Mouse (Mus musculus) Muller cell, postnatal 12 days (primary cell): Measurements from ENCODE around the gene Prkd2.

ENCODE experiments used
- DNase-seq: peaks from one replicate; pipeline ENCODE4 v3.0.0-alpha.2; 2015; ENCODE audit errors: inconsistent ontology term

Prkd2 gene

DNA sequence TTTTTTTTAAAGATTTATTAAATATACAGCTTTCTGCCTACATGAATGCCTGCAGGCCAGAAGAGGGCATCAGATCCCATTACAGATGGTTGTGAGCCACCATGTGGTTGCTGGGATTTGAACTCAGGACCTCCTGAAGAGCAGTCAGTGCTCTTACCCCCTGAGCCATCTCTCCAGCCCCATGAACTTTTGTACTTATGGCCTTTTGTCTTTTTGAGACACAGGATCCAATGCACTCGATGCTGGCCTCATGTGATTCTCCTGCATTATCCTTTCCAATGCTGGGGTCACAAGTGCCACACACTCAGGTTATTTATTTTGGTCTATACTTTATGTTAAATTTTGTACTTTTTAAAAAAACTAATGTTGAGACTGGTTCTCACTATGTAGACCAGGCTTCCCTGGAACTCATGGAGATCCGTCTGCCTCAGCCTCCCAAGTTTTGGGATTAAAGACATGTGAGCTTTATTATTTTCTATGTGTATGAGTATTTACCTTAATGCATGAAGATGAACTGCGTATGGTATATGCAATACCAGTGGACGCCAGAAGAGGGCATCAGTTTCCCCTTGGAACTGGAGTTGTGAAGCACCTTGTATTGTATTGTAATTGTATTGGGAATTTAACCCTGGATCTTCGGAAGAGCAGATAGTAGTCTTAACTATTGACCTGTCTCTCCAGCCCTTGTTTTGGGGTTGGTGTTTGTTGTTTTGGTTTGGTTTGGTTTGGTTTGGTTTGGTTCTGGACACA is 17.4 kb downstream of the Prkd2 start:
- DNase-seq, result no peak

DNA sequence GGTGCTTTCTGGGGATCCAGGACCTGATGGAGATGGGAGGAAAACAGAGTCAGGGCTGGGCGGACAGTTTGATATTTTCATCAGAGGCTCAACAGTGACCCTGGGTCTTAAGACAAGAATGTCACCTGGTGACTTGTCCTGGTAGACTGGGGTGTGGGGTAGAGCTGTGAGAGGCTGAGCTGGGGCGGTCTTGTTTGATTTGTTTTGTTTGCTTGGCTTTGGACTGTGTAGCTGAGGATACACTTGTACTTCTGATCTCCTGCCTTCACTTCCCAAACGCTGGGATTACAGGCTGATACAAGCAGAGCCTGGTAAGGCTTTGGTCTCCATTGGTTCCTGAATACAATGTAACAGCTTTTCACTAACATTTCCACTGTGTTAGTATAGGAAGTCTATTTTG is 24.8 kb downstream of the Prkd2 start:
- no peak for DNase-seq

DNA sequence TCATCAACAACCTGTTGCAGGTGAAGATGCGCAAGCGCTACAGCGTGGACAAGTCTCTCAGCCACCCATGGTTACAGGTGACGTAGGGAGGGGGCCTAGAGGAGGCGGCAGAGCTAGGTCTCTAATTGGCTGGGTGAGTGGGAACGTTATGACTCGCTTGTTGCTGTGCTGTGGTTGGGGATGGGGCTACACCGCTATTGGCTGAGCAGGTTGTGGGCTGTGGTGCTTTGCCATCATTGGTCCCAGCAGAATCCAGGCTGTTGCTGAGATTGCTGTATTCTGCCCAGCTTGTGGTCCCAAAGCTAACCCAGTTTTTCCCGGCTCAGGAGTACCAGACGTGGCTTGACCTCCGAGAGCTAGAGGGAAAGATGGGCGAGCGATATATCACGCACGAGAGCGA is 26.8 kb downstream of the Prkd2 start:
- peak; percentile 72 for DNase-seq

DNA sequence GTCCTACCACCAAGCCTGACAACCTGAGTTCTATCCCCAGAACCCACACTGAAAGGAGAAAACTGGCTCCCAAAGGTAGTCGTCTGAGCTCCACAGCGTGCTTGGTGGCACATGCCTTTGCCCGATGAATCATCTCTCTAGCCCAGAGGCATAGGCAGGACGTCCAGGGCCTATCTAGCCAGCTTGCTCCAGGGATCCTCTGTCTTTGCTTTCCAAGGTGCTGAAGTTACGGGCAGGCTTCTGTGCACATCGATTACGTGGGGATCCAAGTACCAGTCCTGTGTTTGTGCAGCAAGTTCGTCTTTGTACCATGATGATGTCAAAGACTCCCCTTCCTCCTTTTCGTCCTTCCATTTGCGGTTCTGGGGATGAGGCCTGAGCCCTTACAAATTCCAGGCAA is 28.9 kb downstream of the Prkd2 start:
- no peak for DNase-seq

DNA sequence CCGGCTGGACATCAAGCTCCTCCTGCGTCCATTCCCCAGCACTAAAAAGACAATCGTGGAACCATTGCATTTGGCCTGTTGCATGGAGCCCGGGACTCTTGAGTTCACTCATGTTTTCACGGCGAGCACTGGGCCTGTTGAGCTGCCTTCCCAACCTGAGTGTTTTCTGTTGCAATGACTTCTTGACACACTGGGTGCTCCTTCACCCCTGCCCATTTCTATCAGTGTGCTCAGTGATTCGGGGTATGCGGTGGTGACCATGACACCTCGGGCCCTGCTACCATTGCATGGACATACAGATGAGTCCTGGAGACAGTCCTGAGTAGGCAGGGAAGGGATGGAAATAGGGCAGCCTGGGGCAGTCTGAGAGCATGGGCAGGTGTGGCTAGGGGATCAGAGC is 29.8 kb downstream of the Prkd2 start:
- DNase-seq, result no peak

DNA sequence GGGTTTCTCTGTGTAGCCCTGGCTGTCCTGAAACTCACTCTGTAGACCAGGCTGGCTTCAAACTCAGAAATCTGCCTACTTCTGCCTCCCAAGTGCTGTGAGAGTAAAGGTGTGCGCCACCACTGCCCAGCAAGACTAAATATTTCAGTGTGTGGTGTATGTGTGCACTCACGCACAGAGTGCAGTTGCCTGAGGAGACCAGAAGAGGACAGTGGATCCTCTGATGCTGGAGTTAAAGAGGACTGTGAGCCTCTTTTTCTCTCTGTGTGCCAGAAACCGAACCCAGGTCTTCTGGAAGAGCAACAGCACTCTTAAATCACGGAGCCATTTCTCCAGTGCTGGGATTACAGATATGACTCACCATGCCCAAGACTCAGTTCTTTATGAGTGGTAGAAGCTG is 30.7 kb downstream of the Prkd2 start:
- DNase-seq, result no peak

DNA sequence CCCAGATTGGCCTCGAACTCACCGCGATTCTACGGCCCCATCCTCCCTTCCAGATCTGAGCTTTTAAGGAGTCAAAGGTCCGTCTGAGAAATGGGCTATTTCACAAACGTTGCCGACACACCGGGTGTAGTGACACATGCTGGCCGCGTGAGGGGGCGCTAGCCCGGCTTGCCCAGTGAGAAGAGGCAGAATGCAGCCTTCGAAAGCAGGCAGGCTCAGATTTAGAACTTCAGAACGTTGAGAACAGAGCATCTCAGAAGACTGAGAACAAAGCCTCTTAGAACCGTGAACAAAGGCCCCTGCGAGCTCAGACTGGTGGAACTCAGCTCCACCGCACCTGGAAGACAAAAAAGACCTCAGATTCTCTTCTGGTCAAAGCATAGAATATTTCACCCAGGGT is 31.5 kb downstream of the Prkd2 start:
- DNase-seq, result peak; percentile 84

DNA sequence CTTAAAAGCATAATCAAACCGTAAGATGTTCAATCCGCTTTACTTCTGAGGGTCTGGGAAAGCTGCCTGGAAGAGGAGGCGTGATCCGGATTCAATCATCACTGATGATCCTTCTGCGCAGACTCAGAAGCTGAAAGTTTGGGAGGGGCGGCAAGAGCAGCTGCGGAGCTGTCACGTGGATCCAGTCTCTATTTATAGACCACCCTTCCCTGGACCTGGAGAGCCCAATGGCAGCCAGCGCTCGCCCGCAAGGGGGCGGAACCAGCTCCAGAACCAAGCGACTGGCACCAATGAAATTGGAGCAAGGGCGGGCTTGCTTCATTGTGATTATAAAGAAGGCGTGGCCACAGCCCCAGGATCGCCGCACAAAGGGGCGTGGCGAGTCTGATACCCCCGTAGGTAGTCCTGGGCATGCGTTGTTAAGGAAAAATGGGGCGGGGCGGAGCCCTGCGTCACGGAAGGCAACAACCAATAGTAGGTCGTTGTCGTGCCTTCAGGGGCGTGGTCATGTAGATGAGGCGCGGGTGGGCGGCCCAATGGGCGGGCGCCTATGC is 32.1 kb downstream of the Prkd2 start:
- peak; percentile 100 for DNase-seq

DNA sequence AGATGAGACGGTGACA is 32.4 kb downstream of the Prkd2 start, which contains the start of gene Dact3:
TSS of gene Dact3 (plus strand) at position 8 of the 16 bp plus-strand sequence.
- no peak for DNase-seq

DNA sequence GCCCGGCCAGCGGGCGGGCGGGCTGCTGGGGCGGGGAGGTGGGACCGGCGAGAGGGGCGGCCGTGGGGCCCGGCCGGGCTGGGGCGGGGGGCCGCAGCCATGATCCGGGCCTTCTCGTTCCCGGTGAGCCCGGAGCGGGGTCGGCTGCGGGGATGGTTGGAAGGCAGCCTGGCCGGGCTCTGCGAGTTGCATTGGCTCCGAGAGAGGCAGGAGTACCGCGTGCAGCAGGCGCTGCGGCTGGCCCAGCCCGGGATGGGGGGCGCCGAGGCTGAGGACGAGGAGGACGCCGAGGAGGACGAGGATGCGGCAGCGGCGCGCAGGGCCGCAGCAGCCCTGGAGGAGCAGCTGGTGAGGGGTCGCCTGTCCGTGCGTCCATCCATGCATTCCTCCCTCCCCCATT is 32.6 kb downstream of the Prkd2 start:
- DNase-seq, result no peak

DNA sequence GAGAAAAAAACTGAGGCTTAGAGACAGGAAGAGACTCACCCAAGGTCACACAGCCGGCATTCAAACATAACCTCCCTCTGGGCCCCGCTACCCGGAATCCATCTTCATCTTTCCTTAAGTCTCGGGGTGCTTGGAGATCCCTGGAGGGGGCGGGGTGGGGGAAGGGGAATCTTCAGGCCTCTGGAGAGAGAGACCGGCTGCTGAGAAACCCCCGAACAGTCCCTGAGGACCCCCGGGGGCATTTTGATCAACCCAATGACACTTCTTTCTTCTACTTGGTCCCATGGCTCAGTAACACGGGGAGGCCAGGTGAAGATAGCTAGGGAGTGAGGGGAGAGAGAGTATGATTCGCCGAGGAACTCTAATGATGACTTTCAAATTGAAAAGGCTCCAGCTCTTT is 33.3 kb downstream of the Prkd2 start:
- no peak for DNase-seq

DNA sequence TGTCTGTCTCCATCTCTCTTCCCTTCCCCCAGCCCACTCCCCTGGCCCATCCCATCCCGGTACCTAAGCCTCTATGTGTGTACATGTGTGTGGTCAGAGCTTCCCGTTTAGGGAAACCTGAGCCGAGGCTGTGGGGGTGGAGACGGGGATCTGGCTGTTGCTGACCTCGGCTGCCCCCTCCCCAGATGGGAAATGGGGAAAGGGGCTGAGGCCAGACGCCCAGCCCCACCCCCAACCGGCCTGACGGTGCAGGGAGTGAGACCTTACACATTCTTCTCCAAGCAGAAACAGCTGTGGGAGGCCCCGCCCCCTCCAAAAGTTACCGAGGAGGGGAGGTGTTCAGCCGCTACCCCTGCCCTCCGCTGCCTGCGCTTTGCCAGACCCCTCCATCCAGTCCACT is 33.9 kb downstream of the Prkd2 start:
- peak; percentile 65 for DNase-seq

DNA sequence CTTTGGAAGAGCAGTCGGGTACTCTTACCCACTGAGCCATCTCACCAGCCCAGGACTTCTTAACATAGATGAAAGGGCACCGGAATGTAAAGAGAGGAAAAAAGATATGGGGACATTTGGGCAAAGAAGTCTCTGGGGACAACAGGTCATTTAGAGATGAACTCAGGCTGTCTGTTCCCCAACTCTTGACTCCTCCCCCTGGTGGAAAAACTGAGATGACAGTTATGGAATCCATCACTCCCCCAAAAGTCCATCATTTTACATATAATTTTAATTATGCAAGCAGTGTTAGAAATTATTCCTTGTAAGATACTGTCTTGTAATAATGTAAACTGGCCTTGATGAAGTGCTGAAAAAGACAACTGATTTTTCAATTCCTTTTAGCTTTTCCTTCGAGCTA is 35.0 kb downstream of the Prkd2 start:
- DNase-seq, result no peak

DNA sequence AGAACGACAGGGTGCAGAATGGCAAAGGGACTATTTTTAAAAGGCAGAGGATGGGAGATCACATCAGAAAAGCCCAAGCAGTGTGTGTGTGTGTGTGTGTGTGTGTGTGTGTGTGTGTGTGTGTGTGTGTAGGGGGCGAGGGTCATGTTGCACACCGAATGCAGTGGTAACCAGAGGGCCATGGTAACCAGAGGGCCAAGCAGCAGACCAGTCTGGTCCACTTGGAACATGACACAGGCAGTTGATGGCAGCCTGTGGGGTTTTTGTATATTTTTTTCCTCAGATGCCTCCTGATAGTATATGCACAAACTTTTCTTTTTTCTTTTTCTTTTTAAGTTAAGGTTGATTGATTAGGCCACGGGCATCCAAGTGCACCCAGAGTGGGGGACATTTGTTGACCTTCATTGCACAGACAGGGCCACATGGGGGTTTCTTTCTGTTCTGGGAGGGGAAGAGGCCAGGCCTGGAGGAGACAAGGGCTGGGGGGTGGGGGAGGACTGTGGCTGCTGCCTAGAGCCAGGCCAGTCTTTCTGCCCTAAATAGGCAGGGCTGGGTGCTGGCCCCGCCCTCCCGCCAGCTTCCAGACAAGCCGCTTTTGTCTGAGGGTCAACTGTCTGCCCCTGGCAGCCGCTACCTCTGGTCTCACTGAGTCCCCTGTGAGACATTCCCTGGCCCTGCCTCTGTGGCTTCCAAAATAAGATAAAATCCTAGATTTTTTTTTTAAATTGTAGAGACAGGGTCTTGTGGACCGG is 37.3 kb downstream of the Prkd2 start:
- DNase-seq, result peak; percentile 98

DNA sequence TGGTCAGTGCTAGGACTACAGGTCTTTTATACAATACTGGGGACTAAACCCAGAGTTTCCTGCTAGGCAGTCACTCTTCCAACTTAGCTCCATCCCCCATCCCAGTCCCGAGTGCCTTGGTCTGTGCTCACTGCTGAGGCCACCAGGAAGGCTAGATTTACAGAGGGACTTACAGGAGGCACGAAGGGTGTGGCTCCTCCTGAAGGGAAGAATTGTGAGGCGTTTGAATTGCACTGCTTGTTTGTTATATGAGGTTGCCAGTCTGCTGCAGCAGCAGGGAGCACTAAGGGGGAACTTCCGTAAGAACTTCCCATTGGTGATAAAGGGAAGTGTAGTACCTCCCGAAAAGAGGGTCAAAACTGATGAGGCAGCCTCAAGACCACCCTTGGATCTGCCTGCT is 37.9 kb downstream of the Prkd2 start:
- DNase-seq, result no peak

DNA sequence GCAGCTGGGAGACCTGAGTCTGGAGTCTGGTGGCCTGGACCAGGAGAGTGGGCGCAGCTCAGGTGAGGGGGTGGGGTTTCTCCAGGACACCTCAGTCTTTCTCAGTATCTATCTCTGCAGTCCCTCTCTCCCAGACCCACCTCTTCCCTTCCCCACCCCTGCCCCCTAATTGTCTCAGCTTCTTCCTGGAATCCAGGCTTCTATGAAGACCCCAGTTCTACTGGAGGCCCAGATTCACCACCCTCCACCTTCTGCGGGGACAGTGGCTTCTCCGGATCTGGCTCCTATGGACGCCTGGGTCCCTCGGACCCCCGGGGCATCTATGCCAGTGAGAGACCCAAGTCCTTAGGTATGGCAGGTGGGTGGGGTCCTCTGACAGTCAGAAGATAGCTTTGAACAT is 40.5 kb downstream of the Prkd2 start:
- no peak for DNase-seq

DNA sequence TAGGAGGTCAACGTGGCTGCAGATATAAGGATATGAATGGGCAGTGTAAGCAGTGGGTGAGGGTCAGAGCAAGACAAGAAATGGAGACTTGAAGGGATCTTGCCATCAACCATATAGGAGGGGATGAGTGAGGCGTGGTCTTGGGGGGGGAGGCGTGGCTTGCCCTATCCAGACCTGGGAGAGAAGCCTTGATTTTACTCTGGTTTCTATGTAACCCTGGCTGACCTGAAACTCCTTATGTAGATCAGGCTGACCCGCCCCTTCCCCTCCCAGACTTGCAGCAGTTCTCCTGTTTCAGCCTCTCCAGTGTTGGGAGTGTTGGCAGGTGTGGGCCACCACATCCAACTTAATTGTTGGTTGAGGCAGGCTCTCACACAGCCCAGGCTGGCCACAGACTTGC is 41.6 kb downstream of the Prkd2 start:
- no peak for DNase-seq

DNA sequence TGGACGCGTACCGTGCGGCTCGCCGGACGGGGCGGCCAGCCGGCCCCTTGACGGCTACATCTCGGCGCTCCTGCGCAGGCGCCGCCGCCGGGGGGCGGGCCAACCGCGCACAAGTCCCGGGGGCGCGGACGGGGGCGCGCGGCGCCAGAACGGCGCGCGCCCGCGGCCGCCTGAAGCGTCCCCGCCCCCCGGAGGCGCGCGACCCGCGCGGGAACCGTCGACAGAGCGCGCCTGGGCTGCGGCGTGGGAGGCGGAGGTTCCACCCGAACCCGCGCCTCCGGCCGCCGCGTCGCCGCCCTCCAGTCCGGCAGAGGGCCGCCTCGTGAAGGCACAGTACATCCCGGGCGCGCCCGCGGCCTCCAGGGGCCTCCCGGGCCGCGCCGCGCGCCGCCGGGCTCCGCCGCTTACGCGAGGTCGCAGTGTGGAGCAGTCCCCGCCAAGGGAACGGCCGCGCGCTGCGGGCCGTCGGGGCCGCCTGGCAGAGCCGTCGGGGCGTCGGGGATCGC is 42.6 kb downstream of the Prkd2 start:
- DNase-seq, result no peak

DNA sequence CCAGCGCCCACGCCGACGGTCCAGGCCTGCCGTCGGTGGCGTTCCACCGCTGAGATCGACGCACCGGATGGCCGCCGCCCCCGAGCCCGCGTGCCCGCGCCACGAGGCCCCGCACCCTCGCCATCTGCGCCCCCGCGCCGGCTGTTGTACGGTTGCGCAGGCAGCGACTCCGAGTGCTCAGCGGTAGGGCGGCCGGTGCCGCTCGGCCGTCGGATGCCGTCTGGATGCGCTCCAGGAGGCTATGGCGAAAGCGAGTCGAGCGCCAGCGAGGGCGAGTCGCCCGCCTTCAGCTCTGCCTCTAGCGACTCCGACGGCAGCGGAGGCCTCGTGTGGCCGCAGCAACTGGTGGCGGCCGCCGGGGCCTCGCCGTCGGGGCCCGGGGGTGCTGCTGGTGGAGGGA is 43.2 kb downstream of the Prkd2 start:
- no peak for DNase-seq

DNA sequence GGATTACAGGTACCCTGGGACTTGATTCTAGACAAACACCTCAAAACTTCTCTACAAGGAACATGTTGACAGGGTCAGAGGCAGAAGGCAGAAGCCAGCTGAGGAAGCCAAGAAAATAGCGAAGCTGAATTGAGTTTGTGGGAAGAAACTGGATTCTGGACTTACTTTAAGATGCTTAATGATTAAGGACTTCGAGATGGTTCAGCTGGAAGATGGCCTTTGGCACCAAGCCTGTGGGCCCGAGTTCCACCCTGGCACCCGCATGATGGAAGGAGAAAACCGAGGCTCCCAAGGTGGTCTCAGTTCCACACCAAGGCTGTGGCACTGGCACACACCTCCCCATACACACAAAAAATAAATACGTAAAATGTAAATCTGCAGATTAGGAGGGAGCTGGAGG is 47.8 kb downstream of the Prkd2 start:
- no peak for DNase-seq

DNA sequence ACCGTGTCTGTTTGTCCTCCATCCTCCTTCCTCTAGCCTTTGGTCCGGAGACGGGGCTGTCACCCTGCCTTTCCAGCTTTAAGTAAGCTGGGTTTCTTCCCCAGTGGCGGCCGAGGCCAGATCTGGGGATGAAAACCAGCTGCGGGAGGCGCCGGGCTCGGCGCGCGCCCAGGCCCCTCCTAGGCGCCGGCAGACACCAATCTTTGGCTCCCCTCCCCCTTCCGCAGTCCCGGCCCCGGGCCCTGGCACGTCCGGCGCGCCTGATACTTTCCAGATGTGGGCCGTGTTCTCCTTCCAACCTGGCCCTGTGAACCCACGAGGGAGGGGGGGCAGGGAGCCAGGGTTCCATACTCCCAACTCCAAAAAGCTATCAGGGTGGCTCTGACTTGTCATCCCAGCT is 48.2 kb downstream of the Prkd2 start:
- peak; percentile 63 for DNase-seq

DNA sequence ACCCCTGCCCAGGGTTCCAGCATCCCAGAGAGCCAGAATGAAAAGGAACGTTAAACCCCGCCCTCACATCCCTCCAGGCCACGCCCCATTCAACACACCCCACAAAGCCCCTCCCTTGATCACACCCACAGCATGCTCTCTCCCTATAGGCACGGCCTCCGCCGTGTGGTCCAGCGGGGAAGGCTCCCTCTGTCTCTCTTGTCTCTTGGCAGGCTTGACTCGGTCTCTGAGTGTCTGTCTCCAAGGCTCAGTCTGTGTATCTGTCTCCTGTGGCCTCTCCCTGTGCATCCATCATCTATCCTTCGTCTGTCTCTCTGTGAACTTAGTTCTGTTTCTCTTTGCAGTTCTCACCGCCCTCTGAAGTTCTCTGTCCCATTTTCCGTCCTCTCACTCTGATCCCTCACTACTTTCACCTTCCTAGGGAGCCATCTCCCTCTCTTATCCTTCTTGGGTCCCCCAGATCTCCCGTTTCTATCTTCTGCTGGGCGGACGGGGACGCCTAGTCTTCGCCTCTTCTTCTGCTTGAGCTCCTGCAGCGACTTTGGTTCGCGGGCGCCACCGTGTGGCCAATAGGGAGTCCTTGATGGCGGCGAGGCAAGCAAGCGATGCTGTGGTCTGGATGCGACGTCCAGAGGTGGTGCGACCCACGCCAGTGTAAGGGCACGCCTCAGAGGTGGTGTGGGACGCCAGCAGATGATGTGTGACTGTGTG is 49.1 kb downstream of the Prkd2 start, which contains the start of gene Gng8:
TSS of gene Gng8 (plus strand) at position 146 of the 711 bp plus-strand sequence.
- DNase-seq, result peak; percentile 90

DNA sequence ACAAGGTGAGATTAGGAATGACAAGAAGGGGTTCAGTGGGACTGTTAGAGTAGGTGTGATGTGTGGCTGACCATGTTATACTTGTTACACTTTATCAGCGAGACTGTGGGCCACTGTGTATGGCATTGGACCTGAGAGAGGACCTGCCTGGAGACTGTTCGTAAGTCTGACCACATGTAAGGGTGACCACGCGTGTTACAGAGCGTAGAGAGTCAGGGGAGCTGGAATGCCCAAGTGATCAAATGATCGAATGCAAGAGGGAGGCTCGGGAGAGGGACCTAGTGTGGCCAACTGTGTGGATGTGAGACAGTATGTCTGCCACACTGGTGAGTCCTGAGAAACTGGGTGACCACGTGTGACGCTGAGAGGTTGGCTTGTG is 49.6 kb downstream of the Prkd2 start:
- DNase-seq, result no peak
